Mouse (Mus musculus): Measurements from ENCODE around the gene Snrpf.

DNA sequence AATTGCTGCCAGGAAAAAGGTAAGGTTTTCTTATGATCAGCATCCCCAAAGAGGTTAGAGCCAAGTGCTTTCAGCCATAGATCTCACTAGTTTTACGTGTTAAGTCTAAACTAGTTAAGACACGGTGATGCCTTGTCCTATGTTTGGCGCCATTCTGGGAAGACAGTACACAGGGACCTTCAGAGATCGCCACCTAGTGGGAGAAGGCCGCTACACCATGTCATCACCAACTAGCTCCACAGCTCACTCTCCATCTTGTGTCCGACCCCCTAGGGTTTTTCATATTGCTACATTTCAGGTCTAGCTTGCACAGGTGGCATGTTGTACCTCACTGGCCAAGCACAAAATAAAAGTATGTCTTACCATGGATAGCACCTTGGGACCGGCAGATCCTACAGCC is 40.5 kb downstream of the Snrpf start:
- peak; percentile 94 for TF ChIP-seq CTCF (IDR thresholded peaks at IDR 0.05; ENCODE audit: low read depth)
- no peak for TF ChIP-seq EP300 (optimal IDR thresholded peaks at IDR 0.05)
